Mouse (Mus musculus) mouse embryonic stem cell (cell line): Measurements from ENCODE around the gene Cc2d1a.

ENCODE experiments used
- in situ Hi-C, 2 experiments: fragments of 300-500 bp; cut with MboI; formaldehyde crosslinking; loops; 1 replicate in 1 of 2; 3 replicates in 1 of 2; pipeline ENCODE4 v1.14.3; 2019 to 2020; ENCODE audit warnings: low sequenced_read_pairs in 2 of 2, low pct_unique_long_range_greater_than_20kb in 1 of 2, mixed read lengths in 1 of 2; ENCODE audit not compliant: unreplicated experiment in 1 of 2

The Cc2d1a gene

GRCm38 (mm10) chr8:84125656-84126055 lies 22.1 kb downstream of the Cc2d1a start, which contains the start of gene Podnl1:
Podnl1 (plus strand) TSS chr8:84125989.
- in situ Hi-C loops = no loop called here

- in situ Hi-C loops = no loop called here
Observed at GRCm38 (mm10) chr8:84122151-84122550, 25.6 kb downstream of the Cc2d1a start.

GRCm38 (mm10) chr8:84115646-84116045 lies 32.1 kb downstream of the Cc2d1a start:
- in situ Hi-C loops = no loop called here

- in situ Hi-C loops = no loop called here
Observed at GRCm38 (mm10) chr8:84106216-84107040, 41.3 kb downstream of the Cc2d1a start.

- in situ Hi-C loops = no loop called here
Observed at GRCm38 (mm10) chr8:84105676-84106075, 42.1 kb downstream of the Cc2d1a start.

- in situ Hi-C loops = no loop called here
Observed at GRCm38 (mm10) chr8:84104697-84105609, 42.8 kb downstream of the Cc2d1a start, which contains the start of gene Dcaf15. Dcaf15 (minus strand) TSS chr8:84104768.

GRCm38 (mm10) chr8:84104221-84104620 lies 43.5 kb downstream of the Cc2d1a start:
- in situ Hi-C loops = no loop called here

- in situ Hi-C loops = no loop called here
Observed at GRCm38 (mm10) chr8:84103601-84104000, 44.1 kb downstream of the Cc2d1a start.

- in situ Hi-C loops = no loop called here
Observed at GRCm38 (mm10) chr8:84101476-84102270, 46.1 kb downstream of the Cc2d1a start.

- in situ Hi-C loops = no loop called here
Observed at GRCm38 (mm10) chr8:84098376-84098775, 49.4 kb downstream of the Cc2d1a start.

- in situ Hi-C loops = no loop called here
Observed at GRCm38 (mm10) chr8:84096061-84096460, 51.7 kb downstream of the Cc2d1a start.

- in situ Hi-C loops = no loop called here
Observed at GRCm38 (mm10) chr8:84090585-84090984, 57.2 kb downstream of the Cc2d1a start.

- in situ Hi-C loops = no loop called here
Observed at GRCm38 (mm10) chr8:84089277-84089676, 58.5 kb downstream of the Cc2d1a start.

GRCm38 (mm10) chr8:84087821-84088220 lies 59.9 kb downstream of the Cc2d1a start:
- in situ Hi-C loops = no loop called here

- in situ Hi-C loops = no loop called here
Observed at GRCm38 (mm10) chr8:84087156-84087555, 60.6 kb downstream of the Cc2d1a start.

- in situ Hi-C loops = no loop called here
Observed at GRCm38 (mm10) chr8:84084341-84085115, 63.2 kb downstream of the Cc2d1a start.

- in situ Hi-C loops = no loop called here
Observed at GRCm38 (mm10) chr8:84083829-84084241, 63.9 kb downstream of the Cc2d1a start.
